Mouse (Mus musculus): ENCODE measurements around the gene Inip. TPM values are rescaled to one million over a fixed set of nuclear protein-coding genes. Genes with fewer than 3 reads are reported as not detected.

Gene Inip
- polyA plus RNA-seq, 1 experiment from 2014 or later = 86.7 TPM

Other genes starting within 250 kb of the Inip start
- 23.5 and 27.6 TPM in 2 replicates for gene Hsdl2, start 220.0 kb downstream of the Inip start, polyA plus RNA-seq (2016; fragmentation: Nextera tagmentation; extraction: Ambion mirVana)
- 49.3 and 52.3 TPM in 2 replicates for gene E130308A19Rik, start 175.4 kb downstream of the Inip start, polyA plus RNA-seq (2016; fragmentation: Nextera tagmentation; extraction: Ambion mirVana)
- 14.4 and 14.6 TPM in 2 replicates for gene Snx30, start 4.3 kb upstream of the Inip start, polyA plus RNA-seq (2016; fragmentation: Nextera tagmentation; extraction: Ambion mirVana)
- gene Slc46a2, start 113.5 kb upstream of the Inip start, polyA plus RNA-seq (2016; fragmentation: Nextera tagmentation; extraction: Ambion mirVana) = not detected in 2 replicates
- not detected in 2 replicates for gene Mup4, start 159.1 kb upstream of the Inip start, polyA plus RNA-seq (2016; fragmentation: Nextera tagmentation; extraction: Ambion mirVana)
- gene Mup6, start 162.7 kb upstream of the Inip start, polyA plus RNA-seq (2016; fragmentation: Nextera tagmentation; extraction: Ambion mirVana) = 0.70 TPM in 1 of 2 replicates, not detected in the other